Mouse (Mus musculus): Measurements from ENCODE around the gene Stxbp4.

- no peak for TF ChIP-seq CHD2 (IDR thresholded peaks at IDR 0.05; ENCODE audit: low read depth, low read length)
- no peak for TF ChIP-seq ZNF384 (IDR thresholded peaks at IDR 0.05; ENCODE audit: low read depth, low read length)
Measured at GRCm38 (mm10) chr11:90487686-90488085, 150.2 kb downstream of the Stxbp4 start.
